34 mouse cellular contexts compared by ENCODE assay signal in the genomic region with DNA sequence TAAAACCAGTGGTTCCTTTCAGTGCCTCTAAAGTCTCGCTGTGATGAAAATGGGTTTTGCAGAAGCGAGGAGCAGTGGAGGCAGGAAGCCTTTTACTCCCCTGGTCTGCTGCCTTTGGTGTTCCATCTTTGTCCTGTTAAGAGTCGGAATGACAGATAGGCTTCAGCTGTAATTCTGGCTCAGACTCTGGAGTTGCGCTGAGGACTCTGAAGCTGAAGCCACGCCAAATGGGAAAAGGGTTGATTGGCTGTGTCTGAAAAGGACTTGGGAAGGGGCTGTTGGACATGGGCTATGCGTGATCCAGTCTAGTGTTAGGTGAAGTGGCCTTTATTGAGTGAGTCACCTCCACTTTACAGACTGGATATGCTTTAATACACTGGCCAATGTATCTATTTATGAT. TPM values are rescaled to one million over a fixed set of nuclear protein-coding genes. Genes with fewer than 3 reads are reported as not detected.
DNase-seq lines count a peak whose midpoint lies in the region; ATAC-seq and TF ChIP-seq lines count a peak whose summit lies in the region.
"Had no signal": no experiment of that assay in that cellular context is flagged by ENCODE, and none has a peak within 500 bp of the region (broad histone marks: within the 10 kb centered on the region; RNA-seq: fewer than 3 reads in every experiment).

No protein-coding gene starts in this region.

- no peak overlapping the region for H3K4me3 ChIP-seq in heart, embryonic 11.5 days (ENCODE audit: low read depth, low read length)
- H3K4me3 ChIP-seq in kidney, embryonic 14.5 days (ENCODE audit: low read length), result no peak overlapping the region
- H3K4me3 ChIP-seq in lung, adult 2 months (replicated peaks; ENCODE audit: extremely low read depth, low read depth, low read length), result no peak overlapping the region
- H3K4me3 ChIP-seq: embryonic facial prominence, embryonic 10.5 days; embryonic facial prominence, embryonic 15.5 days; forebrain, embryonic 12.5 days; hindbrain, embryonic 10.5 days; intestine, embryonic 15.5 days; limb, embryonic 12.5 days; liver, embryonic 15.5 days; midbrain, embryonic 13.5 days; neural tube, embryonic 13.5 days had no signal

- peak; percentile 34 to 44 for DNase-seq in cerebellum, postnatal 10 days
- DNase-seq in cerebellum, adult 9-11 months, result no peak
- DNase-seq in heart, postnatal 10 days, result peak; percentile 59 to 65
- peak; percentile 8 to 21 for DNase-seq in kidney, postnatal 4 days
- peak; percentile 56 for DNase-seq in lung, postnatal 10 days
- no peak for DNase-seq in lung, adult 2 months
- DNase-seq: adrenal gland, postnatal 10 days; cerebellum, adult 11 months; cerebellum, adult 9-10 months; forebrain, postnatal 0 days; kidney, adult 8-10 months; right cerebral cortex, postnatal 4 days; thymus, adult 18-20 months; thymus, postnatal 25 days had no signal

- no peak overlapping the region for H3K27ac ChIP-seq in heart, embryonic 11.5 days (ENCODE audit: low read depth, low read length)
- no peak overlapping the region for H3K27ac ChIP-seq in kidney, embryonic 14.5 days (ENCODE audit: low read depth, low read length)
- H3K27ac ChIP-seq: embryonic facial prominence, embryonic 10.5 days; embryonic facial prominence, embryonic 15.5 days; forebrain, embryonic 12.5 days; hindbrain, embryonic 10.5 days; hindbrain, postnatal 0 days; intestine, embryonic 15.5 days; limb, embryonic 12.5 days; liver, embryonic 15.5 days; macrophage; midbrain, embryonic 13.5 days; neural tube, embryonic 13.5 days; stomach, postnatal 0 days had no signal

- H3K9ac ChIP-seq in heart, embryonic 11.5 days (ENCODE audit: low read depth, low read length), result no peak overlapping the region
- H3K9ac ChIP-seq in kidney, embryonic 14.5 days (ENCODE audit: low read depth, low read length), result no peak overlapping the region
- H3K9ac ChIP-seq: embryonic facial prominence, embryonic 15.5 days; forebrain, embryonic 12.5 days; forebrain, postnatal 0 days; intestine, embryonic 15.5 days; limb, embryonic 12.5 days; liver, embryonic 15.5 days; midbrain, embryonic 13.5 days; neural tube, embryonic 13.5 days had no signal

- H3K36me3 ChIP-seq in heart, embryonic 11.5 days (ENCODE audit: control insufficient read depth, insufficient read depth, low read length), result no peaks in the 10 kb centered on the region
- no peaks in the 10 kb centered on the region for H3K36me3 ChIP-seq in kidney, embryonic 14.5 days (ENCODE audit: control insufficient read depth, insufficient read depth, low read length)
- H3K36me3 ChIP-seq: embryonic facial prominence, embryonic 10.5 days; embryonic facial prominence, embryonic 15.5 days; forebrain, embryonic 12.5 days; G1E; hindbrain, embryonic 10.5 days; intestine, embryonic 15.5 days; limb, embryonic 12.5 days; liver, embryonic 15.5 days; midbrain, embryonic 13.5 days; neural tube, embryonic 13.5 days had no signal

- no peak overlapping the region for H3K4me2 ChIP-seq in heart, embryonic 11.5 days
- H3K4me2 ChIP-seq in kidney, embryonic 14.5 days (replicated peaks; ENCODE audit: low read depth, low read length), result no peak overlapping the region
- H3K4me2 ChIP-seq: embryonic facial prominence, embryonic 15.5 days; forebrain, embryonic 12.5 days; intestine, embryonic 15.5 days; limb, embryonic 12.5 days; liver, embryonic 15.5 days; midbrain, embryonic 13.5 days; neural tube, embryonic 13.5 days had no signal

- no peaks in the 10 kb centered on the region for H3K9me3 ChIP-seq in heart, embryonic 11.5 days (replicated peaks; ENCODE audit: control insufficient read depth, low read length)
- no peaks in the 10 kb centered on the region for H3K9me3 ChIP-seq in kidney, embryonic 14.5 days (ENCODE audit: control insufficient read depth, low read length)
- H3K9me3 ChIP-seq: embryonic facial prominence, embryonic 10.5 days; embryonic facial prominence, embryonic 15.5 days; forebrain, embryonic 12.5 days; G1E; hindbrain, embryonic 10.5 days; intestine, embryonic 15.5 days; limb, embryonic 12.5 days; liver, embryonic 15.5 days; midbrain, embryonic 13.5 days; neural tube, embryonic 13.5 days had no signal

- no peak for ATAC-seq in heart, embryonic 11.5 days (replicated peaks; ENCODE audit: insufficient number of reproducible peaks, low FRiP score, low TSS enrichment)
- ATAC-seq in kidney, embryonic 14.5 days (ENCODE audit: low FRiP score, low TSS enrichment), result no peak
- ATAC-seq: forebrain, postnatal 0 days; hindbrain, postnatal 0 days; intestine, embryonic 15.5 days; midbrain, embryonic 13.5 days had no signal

- WGBS in heart, embryonic 11.5 days (ENCODE audit: insufficient replicate concordance), result 66% methylated on average over 6 of the region's 6 CpGs
- WGBS in kidney, embryonic 14.5 days, result 68% methylated on average over 6 of the region's 6 CpGs
- 59% methylated on average over 6 of the region's 6 CpGs for WGBS in lung, adult 2 months

- H3K27me3 ChIP-seq in heart, embryonic 11.5 days (ENCODE audit: control insufficient read depth, insufficient read depth, low read length), result no peaks in the 10 kb centered on the region
- no peaks in the 10 kb centered on the region for H3K27me3 ChIP-seq in kidney, embryonic 14.5 days (ENCODE audit: control insufficient read depth, insufficient read depth, low read length)
- H3K27me3 ChIP-seq: embryonic facial prominence, embryonic 15.5 days; forebrain, embryonic 12.5 days; intestine, embryonic 15.5 days; midbrain, embryonic 13.5 days; neural tube, embryonic 13.5 days had no signal

- H3K4me1 ChIP-seq in heart, embryonic 11.5 days (ENCODE audit: control insufficient read depth, insufficient read depth, low read length), result no peaks in the 10 kb centered on the region
- H3K4me1 ChIP-seq in kidney, embryonic 14.5 days (ENCODE audit: control insufficient read depth, insufficient read depth, low read length), result no peaks in the 10 kb centered on the region
- no peaks in the 10 kb centered on the region for H3K4me1 ChIP-seq in lung, adult 2 months (ENCODE audit: control insufficient read depth, insufficient read depth, low read length)

- TF ChIP-seq POLR2A in lung, adult 2 months (IDR thresholded peaks at IDR 0.05; ENCODE audit: borderline replicate concordance, extremely low read depth, low read depth, low read length), result no peak

- TF ChIP-seq CTCF in lung, adult 2 months (IDR thresholded peaks at IDR 0.05; ENCODE audit: insufficient read depth, low read length), result no peak

- intact Hi-C loops in heart, postnatal 10 days (cut with DNase I), result no loop called here

RNA-seq across cellular contexts. Expression of a gene that starts 12.6 kb away (rescaled TPM):
- total RNA-seq in heart, postnatal 10 days (2021), result 10 to 100 TPM; 13.4 to 16.0 TPM
- polyA plus RNA-seq in heart, embryonic 11.5 days (2014; fragmentation: Nextera tagmentation; extraction: Ambion mirVana), result 1.0 and 1.3 TPM in 2 replicates
- 3.1 TPM in 2 replicates for polyA plus RNA-seq in kidney, embryonic 14.5 days (2014; fragmentation: Nextera tagmentation; extraction: Ambion mirVana)
- 2.6 and 2.7 TPM in 2 replicates for polyA plus RNA-seq in lung, adult 2 months (2012; rRNA removed)
- total RNA-seq: common myeloid progenitor, adult 5-6 weeks; granulocyte monocyte progenitor cell, adult 5-6 weeks; liver, adult 2 months; megakaryocyte-erythroid progenitor cell, adult 5-6 weeks had no signal
- polyA plus RNA-seq: C2C12, macrophage had no signal

Comparison
In these comparisons a context has a peak if more than half of its experiments do, and no peak if none do; other contexts are left out.
1. DNase-seq: peak in cerebellum, postnatal 10 days (2 of 2), heart, postnatal 10 days (2 of 2), kidney, postnatal 4 days (2 of 2) and lung, postnatal 10 days (single experiment); none in cerebellum, adult 9-11 months (single experiment) and lung, adult 2 months (single experiment).